Mouse (Mus musculus): ENCODE data around the gene Gpr153.

DNA sequence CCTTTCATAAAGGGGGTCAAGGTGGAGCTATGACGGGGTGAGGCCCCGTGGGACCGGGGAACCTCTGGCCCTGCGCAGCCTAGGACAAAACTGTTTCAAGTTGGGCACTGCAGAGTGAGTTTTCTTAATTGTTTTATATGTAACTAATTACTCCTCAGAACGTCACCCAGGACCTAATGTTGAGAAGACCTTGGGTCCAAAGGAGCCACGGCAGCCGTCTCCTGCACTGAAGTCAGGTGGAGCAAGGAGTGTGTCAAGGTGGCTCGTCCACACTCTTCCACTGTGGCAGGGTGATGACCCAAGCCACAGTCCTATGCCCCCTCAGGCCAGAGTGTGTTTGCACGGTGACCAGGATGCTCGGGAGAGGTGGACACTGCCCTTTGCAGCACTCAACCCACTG lies 29.1 kb downstream of the Gpr153 start:
- TF ChIP-seq KAT2A (conservative IDR thresholded peaks at IDR 0.05; ENCODE audit: low read depth, low read length) (no peak), EP300 (IDR thresholded peaks at IDR 0.05; ENCODE audit: low read depth in 1 of 2, low read length in 2 of 2) (no peak), GATA1 (IDR thresholded peaks at IDR 0.05; ENCODE audit: low read depth, low read length) (no peak), HCFC1 (IDR thresholded peaks at IDR 0.05; ENCODE audit: low read depth, low read length) (no peak)

All from MEL (cell line).